Mouse (Mus musculus) midbrain, embryonic 15.5 days (tissue): ENCODE data around the gene Ptprd. TPM values are rescaled to one million over a fixed set of nuclear protein-coding genes. Genes with fewer than 3 reads are reported as not detected.

ENCODE experiments used
- ATAC-seq: fragments of 200-750 bp; cut with Nextera tagmentation; replicated peaks from 2 replicates; pipeline ENCODE4 v1.8.0; 2017; ENCODE audit warnings: moderate TSS enrichment
- H3K27ac ChIP-seq: fragments of 300-500 bp; sonication (generic); 2 replicates; pipeline ENCODE4 v1.5.1; 2015; ENCODE audit warnings: mild to moderate bottlenecking, inconsistent platforms
- H3K27me3 ChIP-seq: fragments of 300-500 bp; sonication (generic); replicated peaks from 2 replicates; pipeline ENCODE4 v1.6.1; 2015; ENCODE audit warnings: inconsistent platforms
- H3K36me3 ChIP-seq: fragments of 300-500 bp; sonication (generic); replicated peaks from 2 replicates; pipeline ENCODE4 v1.6.1; 2015; ENCODE audit warnings: inconsistent platforms
- H3K4me1 ChIP-seq: fragments of 300-500 bp; sonication (generic); 2 replicates; pipeline ENCODE4 v1.6.1; 2015; ENCODE audit warnings: inconsistent platforms
- H3K4me2 ChIP-seq: fragments of 300-500 bp; sonication (generic); 2 replicates; pipeline ENCODE4 v1.6.1; 2015; ENCODE audit warnings: inconsistent platforms, mild to moderate bottlenecking, moderate library complexity
- H3K4me3 ChIP-seq: fragments of 300-500 bp; sonication (generic); 2 replicates; pipeline ENCODE4 v1.5.1; 2015; ENCODE audit warnings: mild to moderate bottlenecking, inconsistent platforms
- H3K9ac ChIP-seq: fragments of 300-500 bp; sonication (generic); 2 replicates; pipeline ENCODE4 v1.6.1; 2015; ENCODE audit warnings: mild to moderate bottlenecking, inconsistent platforms
- H3K9me3 ChIP-seq: fragments of 300-500 bp; sonication (generic); 2 replicates; pipeline ENCODE4 v1.6.1; 2016; ENCODE audit warnings: inconsistent platforms
- WGBS: fragments of 180-500 bp; shearing (Covaris S2); methylation state at CpG from one replicate; pipeline ENCODE4 v1.1.7; 2015; ENCODE audit warnings: mixed read lengths; 5-methylcytosine and 5-hydroxymethylcytosine counted together
- polyA plus RNA-seq: library from polyadenylated mRNA; unstranded; fragments of >200 nt; fragmentation: Nextera tagmentation; extraction: Ambion mirVana; gene quantifications from 2 replicates; pipeline ENCODE4 v1.2.1, GENCODE M21; 2015

The Ptprd gene
- polyA plus RNA-seq, 1 experiment from 2014 or later = 91.7 TPM

DNA sequence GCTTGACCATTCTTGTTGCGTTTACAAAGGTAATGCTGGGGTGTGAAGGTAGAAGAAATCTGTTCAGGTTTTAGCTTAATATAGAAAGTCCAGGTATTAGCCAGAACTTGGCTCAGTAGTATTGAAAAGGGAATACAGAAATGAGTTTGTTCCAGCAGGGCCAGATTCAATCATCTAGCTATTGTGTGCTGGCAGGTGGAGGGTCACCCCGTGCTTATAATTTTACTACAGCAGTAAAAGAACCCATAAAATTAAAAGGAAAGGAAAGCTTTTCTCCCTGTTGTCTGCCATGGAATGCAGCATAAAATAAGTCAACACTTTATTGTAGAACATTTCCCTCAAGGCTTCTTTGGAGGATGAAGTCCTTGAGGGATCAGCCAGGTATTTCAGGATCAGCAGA is 1558.8 kb downstream of the Ptprd start:
- WGBS = 88% methylated on average over 2 of the region's 2 CpGs
- no peaks in the 10 kb centered on the region for H3K9me3 ChIP-seq
- no peaks in the 10 kb centered on the region for H3K4me1 ChIP-seq
- H3K9ac ChIP-seq = no peak overlapping the region
- H3K36me3 ChIP-seq = no peaks in the 10 kb centered on the region
- ATAC-seq = no peak
- H3K27ac ChIP-seq = no peak overlapping the region
- no peaks in the 10 kb centered on the region for H3K27me3 ChIP-seq
- no peak overlapping the region for H3K4me3 ChIP-seq
- no peak overlapping the region for H3K4me2 ChIP-seq

DNA sequence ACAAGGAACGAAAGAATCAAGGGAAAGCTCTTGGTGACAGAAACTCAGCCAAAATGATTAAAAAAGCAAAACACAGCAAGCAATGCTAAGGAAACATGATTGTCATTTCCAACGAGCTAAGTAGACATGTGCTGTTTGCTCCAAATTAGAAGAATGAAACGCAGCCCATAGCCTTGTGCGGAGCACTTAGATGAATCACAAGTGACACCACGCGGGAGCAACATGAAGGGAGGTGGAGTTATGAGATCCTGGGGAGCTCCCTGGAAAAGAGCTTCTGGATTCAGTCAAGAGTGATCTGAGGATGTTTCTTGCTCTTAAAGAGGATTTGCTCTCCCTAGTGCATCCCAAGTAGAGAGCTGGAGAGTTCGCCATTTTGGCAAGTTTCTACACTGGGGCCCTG is 1590.0 kb downstream of the Ptprd start:
- H3K4me1 ChIP-seq = no peaks in the 10 kb centered on the region
- H3K27ac ChIP-seq = no peak overlapping the region
- no peaks in the 10 kb centered on the region for H3K36me3 ChIP-seq
- H3K4me3 ChIP-seq = no peak overlapping the region
- WGBS = 84% methylated on average over 7 of the region's 7 CpGs
- no peak overlapping the region for H3K9ac ChIP-seq
- ATAC-seq = no peak
- no peaks in the 10 kb centered on the region for H3K27me3 ChIP-seq
- no peak overlapping the region for H3K4me2 ChIP-seq
- H3K9me3 ChIP-seq = no peaks in the 10 kb centered on the region

DNA sequence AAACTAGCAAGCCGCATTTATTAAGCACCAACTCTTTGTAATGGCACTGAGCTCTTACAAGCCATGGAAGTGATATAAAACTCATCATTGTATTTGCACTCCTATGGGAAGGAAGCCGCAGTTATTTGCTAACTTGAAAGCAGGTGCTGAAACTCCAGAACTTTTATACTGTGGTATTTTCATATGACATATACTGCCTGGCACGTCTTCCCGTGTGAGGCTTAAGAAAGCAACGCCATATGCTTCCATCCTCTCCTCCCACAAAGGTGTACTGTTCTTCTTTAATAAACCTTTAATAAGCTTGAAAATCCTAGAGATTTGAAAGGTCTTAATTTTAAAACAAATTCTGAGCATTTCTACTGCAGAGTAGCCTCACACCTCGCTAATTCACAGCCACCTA is 1595.1 kb downstream of the Ptprd start:
- no peaks in the 10 kb centered on the region for H3K4me1 ChIP-seq
- no peak overlapping the region for H3K9ac ChIP-seq
- no peak overlapping the region for H3K4me3 ChIP-seq
- no peaks in the 10 kb centered on the region for H3K36me3 ChIP-seq
- no peak overlapping the region for H3K27ac ChIP-seq
- H3K27me3 ChIP-seq = no peaks in the 10 kb centered on the region
- H3K4me2 ChIP-seq = no peak overlapping the region
- H3K9me3 ChIP-seq = no peaks in the 10 kb centered on the region
- WGBS = 86% methylated on average over 6 of the region's 6 CpGs
- ATAC-seq = no peak

DNA sequence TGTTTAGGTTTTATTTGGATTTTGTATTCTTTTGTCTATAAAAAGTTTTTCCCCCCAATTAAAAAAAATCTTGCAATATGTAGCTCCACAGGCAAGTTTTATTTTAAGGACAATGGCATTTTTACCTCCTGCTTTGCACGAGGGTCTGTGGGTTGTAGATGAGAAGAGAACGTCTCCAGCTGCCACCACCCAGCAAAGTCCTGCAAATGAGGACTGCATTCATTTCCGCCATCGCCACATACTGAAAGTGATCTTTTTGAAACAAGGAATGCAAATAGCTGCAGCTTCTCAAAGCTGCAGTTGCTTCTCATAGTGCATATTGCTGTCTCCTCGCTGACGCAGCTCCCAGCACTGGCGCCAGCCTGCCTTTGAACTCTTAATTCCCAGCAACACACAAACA is 1603.5 kb downstream of the Ptprd start:
- 0 out of 2 replicates have a peak, but pooled peaks cover 4% of the 10 kb centered on the region for H3K4me1 ChIP-seq
- WGBS = 38% methylated on average over 7 of the region's 7 CpGs
- no peaks in the 10 kb centered on the region for H3K27me3 ChIP-seq

DNA sequence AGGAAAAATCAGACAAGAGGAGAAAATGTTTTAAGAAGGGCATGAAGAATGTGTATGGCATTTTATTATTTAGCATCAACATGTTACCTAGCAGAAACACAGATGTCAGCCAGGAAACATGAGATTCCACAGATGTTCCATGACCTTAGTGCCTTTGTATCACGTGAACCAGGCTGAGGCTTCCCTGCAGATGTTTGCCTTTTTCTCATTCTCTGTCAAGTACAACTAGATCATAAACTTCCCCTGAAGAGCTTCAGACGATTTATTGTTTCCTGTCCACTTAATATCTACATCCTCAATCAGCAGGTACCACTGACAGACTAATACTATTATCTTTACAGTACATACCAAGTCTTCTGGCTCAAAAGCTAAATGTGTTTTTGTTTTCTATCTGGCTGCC is 1605.0 kb downstream of the Ptprd start:
- no peak overlapping the region for H3K9ac ChIP-seq
- no peak overlapping the region for H3K27ac ChIP-seq
- no peak for ATAC-seq
- no peaks in the 10 kb centered on the region for H3K27me3 ChIP-seq
- no peak overlapping the region for H3K4me2 ChIP-seq
- H3K9me3 ChIP-seq = no peaks in the 10 kb centered on the region
- H3K4me1 ChIP-seq = 0 out of 2 replicates have a peak, but pooled peaks cover 4% of the 10 kb centered on the region
- WGBS = 66% methylated on average over 2 of the region's 2 CpGs
- H3K36me3 ChIP-seq = no peaks in the 10 kb centered on the region
- H3K4me3 ChIP-seq = no peak overlapping the region

More for the DNA sequence above, 1603.5 kb downstream of the Ptprd start:
- Histone ChIP-seq H3K36me3 (no peaks in the 10 kb centered on the region), H3K9ac (no peak overlapping the region), H3K4me2 (no peak overlapping the region), H3K9me3 (no peaks in the 10 kb centered on the region), H3K27ac (no peak overlapping the region), H3K4me3 (no peak overlapping the region)
- ATAC-seq = no peak

DNA sequence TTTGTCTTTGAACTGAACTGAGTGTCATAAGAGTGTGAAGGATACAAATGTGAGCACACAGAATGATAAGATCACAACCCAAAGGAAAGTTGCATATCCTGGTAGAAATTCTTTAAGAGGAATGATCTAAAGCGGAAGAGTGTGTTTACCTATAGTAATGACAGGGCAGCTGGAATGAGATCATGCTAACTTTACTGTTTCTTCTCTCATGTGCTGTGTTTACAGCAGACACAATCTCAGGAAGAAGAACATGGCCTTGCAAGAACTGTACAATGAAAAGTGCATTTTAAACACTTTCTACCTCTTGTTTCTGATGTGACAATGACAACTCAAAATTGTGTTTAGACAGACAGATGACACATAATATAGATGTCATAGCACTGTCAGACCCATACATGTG is 1621.0 kb downstream of the Ptprd start:
- Histone ChIP-seq H3K9ac (no peak overlapping the region), H3K27me3 (no peaks in the 10 kb centered on the region), H3K9me3 (no peaks in the 10 kb centered on the region), H3K27ac (no peak overlapping the region), H3K4me1 (no peaks in the 10 kb centered on the region), H3K4me3 (no peak overlapping the region), H3K4me2 (no peak overlapping the region), H3K36me3 (no peaks in the 10 kb centered on the region)
- WGBS = 90% methylated on average over 1 of the region's 1 CpGs
- ATAC-seq = no peak

DNA sequence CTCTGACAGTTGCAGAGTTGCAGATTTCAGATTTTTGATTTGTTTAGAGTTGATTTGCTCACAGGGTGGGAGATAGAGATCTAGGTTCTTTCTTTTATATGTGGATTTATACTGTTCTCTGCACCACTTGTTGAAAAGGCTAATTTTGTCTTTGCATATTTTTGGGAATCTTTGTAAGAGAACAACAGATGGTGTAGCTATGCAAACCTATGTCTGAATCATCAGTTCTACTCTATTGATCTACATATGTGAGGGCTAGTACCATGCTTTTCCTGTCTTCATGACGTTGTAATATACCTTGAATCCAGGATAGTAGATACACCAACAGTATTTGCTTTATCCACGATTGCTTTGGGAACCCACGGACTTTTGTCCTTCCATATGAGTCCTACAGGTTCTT is 1628.7 kb downstream of the Ptprd start:
- WGBS = 85% methylated on average over 3 of the region's 3 CpGs
- Histone ChIP-seq H3K9ac (no peak overlapping the region), H3K9me3 (no peaks in the 10 kb centered on the region), H3K4me3 (no peak overlapping the region), H3K27ac (no peak overlapping the region), H3K27me3 (no peaks in the 10 kb centered on the region), H3K4me1 (no peaks in the 10 kb centered on the region), H3K4me2 (no peak overlapping the region), H3K36me3 (no peaks in the 10 kb centered on the region)
- ATAC-seq = no peak

DNA sequence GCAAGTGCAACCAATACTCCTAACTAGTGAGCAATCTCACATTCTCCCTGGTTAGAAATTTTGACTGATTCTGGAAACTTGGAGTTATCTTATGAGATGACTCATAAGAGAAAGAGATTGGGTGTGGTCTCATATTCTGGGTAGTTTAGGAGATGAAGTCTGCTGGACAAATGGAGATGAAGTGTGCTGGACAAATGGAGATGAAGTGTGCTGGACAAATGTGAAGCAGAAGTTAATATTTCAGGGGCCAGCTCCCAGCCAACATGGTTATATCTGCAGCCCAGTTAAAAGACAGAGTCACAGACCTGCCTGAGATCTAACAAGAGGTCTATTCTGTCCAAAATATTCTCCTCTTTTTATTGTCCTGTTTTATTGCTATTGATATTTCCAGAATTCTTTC is 1645.8 kb downstream of the Ptprd start:
- no peaks in the 10 kb centered on the region for H3K9me3 ChIP-seq
- no peaks in the 10 kb centered on the region for H3K36me3 ChIP-seq
- H3K4me2 ChIP-seq = no peak overlapping the region
- H3K27me3 ChIP-seq = no peaks in the 10 kb centered on the region
- H3K4me3 ChIP-seq = no peak overlapping the region
- no peak overlapping the region for H3K27ac ChIP-seq
- H3K9ac ChIP-seq = no peak overlapping the region
- H3K4me1 ChIP-seq = no peaks in the 10 kb centered on the region
- no peak for ATAC-seq

DNA sequence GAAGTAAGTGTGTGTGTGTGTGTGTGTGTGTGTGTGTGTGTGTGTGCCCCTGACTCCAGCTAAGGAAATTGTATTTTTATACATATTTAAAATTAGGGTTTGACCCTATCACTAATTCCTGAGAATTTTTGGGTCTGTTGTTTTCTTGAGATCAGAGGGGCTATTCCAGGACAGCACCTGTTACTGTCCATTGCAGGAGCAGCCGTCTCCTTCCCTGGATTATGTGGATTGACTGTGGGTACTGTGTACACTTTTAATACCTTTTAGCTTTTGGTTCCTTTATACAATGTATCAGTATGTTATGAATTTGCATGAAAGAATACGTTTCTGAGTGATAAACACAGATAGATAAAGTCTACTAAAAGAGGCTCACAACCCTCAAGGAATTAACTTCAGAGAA is 1670.0 kb downstream of the Ptprd start:
- Histone ChIP-seq H3K4me1 (no peaks in the 10 kb centered on the region), H3K9ac (no peak overlapping the region), H3K27me3 (no peaks in the 10 kb centered on the region), H3K27ac (no peak overlapping the region), H3K9me3 (no peaks in the 10 kb centered on the region), H3K4me3 (no peak overlapping the region), H3K4me2 (no peak overlapping the region), H3K36me3 (no peaks in the 10 kb centered on the region)
- no peak for ATAC-seq
- 67% methylated on average over 2 of the region's 2 CpGs for WGBS

DNA sequence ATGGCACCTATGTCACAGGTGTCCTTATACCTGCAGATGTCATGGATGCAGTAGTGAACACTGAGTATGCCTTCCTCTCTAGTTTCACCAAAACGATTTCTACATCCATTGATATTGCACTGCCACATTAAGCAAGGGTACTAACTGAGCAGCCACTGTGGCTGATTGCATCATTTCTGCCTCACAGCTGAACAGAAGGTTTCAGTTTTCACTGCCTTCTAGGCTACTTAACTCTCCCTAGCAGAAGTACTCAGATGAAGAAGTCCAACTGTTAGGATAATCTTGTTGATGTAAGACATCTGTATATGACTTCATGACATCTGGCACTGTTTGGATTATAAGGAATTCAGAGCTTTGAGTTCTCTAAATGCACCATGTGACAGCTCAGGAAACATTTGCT is 1678.8 kb downstream of the Ptprd start:
- no peaks in the 10 kb centered on the region for H3K36me3 ChIP-seq
- WGBS = 83% methylated on average over 1 of the region's 1 CpGs
- H3K4me1 ChIP-seq = no peaks in the 10 kb centered on the region
- no peak overlapping the region for H3K4me2 ChIP-seq
- H3K4me3 ChIP-seq = no peak overlapping the region
- no peaks in the 10 kb centered on the region for H3K27me3 ChIP-seq
- no peak for ATAC-seq
- no peak overlapping the region for H3K9ac ChIP-seq
- H3K9me3 ChIP-seq = no peaks in the 10 kb centered on the region
- H3K27ac ChIP-seq = no peak overlapping the region

DNA sequence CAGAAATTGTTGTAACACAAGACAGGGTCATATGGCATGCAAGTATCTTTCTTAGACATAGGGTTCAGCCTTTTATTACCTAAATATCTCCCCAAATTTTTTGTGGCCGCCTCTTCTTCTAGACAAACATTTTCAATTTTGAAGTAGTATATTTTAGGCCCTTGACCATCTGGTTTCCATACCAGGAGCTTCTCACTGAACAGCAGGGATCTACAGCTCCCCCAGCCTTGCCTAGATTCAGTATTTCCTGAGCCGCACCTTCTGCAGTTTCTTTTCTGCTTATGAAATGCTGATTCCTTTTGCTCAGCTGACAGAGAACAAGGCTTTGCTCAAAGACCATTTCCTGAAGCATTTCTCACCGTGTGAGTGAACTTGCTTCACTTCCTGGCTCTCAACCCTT is 1686.5 kb downstream of the Ptprd start:
- WGBS = 84% methylated on average over 3 of the region's 3 CpGs
- Histone ChIP-seq H3K4me2 (no peak overlapping the region), H3K9me3 (no peaks in the 10 kb centered on the region), H3K4me3 (no peak overlapping the region), H3K4me1 (no peaks in the 10 kb centered on the region), H3K36me3 (no peaks in the 10 kb centered on the region), H3K9ac (no peak overlapping the region), H3K27me3 (no peaks in the 10 kb centered on the region), H3K27ac (no peak overlapping the region)
- ATAC-seq = no peak

DNA sequence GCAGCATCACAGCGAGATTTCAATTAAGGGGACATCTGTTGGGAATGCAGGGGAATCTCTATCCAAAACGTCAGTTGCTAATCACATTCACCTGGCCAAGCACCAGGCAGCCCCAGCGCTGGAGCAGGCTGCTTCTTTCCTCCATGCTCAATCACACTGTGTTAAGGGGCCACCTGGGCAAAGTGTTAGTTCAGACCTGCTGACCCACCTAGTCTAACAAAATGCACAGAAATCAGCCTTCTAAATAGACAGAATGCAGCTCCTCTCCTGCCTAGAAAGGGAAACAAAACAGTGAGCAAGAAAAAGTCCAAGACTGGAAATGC is 1708.5 kb downstream of the Ptprd start:
- no peak overlapping the region for H3K9ac ChIP-seq
- no peaks in the 10 kb centered on the region for H3K27me3 ChIP-seq
- ATAC-seq = no peak
- no peak overlapping the region for H3K27ac ChIP-seq
- H3K4me2 ChIP-seq = no peak overlapping the region
- 39% methylated on average over 3 of the region's 3 CpGs for WGBS
- no peaks in the 10 kb centered on the region for H3K4me1 ChIP-seq
- H3K9me3 ChIP-seq = no peaks in the 10 kb centered on the region
- no peaks in the 10 kb centered on the region for H3K36me3 ChIP-seq
- no peak overlapping the region for H3K4me3 ChIP-seq

DNA sequence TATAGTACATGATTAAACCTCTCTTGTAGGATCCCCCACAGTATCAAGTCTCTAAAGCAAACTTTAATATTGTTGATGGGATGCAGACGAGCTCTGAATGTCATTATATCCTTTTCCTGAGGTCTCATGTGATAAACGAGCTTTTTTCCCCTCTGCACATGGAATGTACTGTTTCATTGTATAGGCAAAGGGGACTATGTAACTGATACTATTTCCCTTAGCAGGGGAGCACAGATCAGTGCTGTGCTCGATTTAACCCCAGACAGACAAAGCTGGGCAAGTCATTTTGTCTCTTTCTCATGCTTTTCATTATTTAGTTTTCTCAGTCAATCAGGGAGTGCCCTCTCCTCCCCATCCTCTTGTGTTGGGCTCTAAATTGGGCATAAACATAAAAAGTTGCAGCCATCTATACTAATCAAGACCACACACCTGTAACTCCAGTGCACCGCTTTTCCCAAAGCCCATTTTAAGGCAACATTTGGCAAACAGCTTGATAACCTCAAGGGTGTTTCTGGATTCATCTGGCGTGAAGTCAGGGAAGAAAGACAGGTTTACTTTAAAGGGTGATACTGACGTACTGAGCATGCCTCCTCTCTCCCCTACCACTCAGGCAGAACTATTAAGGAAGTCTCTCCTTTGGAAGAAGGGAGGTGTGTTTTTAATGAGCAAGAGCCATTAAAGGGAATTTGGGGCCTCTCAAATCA is 1709.0 kb downstream of the Ptprd start:
- no peak for ATAC-seq
- no peaks in the 10 kb centered on the region for H3K27me3 ChIP-seq
- 60% methylated on average over 6 of the region's 6 CpGs for WGBS
- no peak overlapping the region for H3K4me3 ChIP-seq
- H3K4me1 ChIP-seq = no peaks in the 10 kb centered on the region
- H3K36me3 ChIP-seq = no peaks in the 10 kb centered on the region
- H3K9ac ChIP-seq = no peak overlapping the region
- no peak overlapping the region for H3K27ac ChIP-seq
- no peaks in the 10 kb centered on the region for H3K9me3 ChIP-seq
- H3K4me2 ChIP-seq = no peak overlapping the region
